Mouse (Mus musculus): Measurements from ENCODE around the gene Mpst.

DNA sequence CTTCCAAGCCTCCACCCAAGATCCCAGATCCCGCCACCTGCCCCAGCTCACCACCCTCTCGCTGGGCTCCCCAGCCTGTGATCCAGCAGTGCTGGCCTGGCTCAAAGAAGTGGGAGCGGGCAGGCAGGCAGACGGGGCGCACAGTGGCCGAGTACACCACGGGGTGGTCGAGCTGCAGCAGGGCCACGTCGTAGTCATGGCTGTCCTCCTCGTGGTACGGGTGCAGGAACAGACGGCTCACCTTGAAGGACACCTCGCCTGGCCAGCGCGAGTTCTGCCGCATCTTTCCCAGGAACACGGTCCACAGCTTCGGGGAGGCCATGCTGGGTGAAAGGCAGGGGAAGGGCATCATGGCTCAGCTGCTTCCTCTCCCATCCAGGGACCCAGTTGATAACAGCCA is 36.0 kb downstream of the Mpst start:
- no peak for TF ChIP-seq POLR2A (IDR thresholded peaks at IDR 0.05; ENCODE audit: borderline replicate concordance, insufficient read depth, low read length)
- no peak for TF ChIP-seq CTCF (IDR thresholded peaks at IDR 0.05; ENCODE audit: borderline replicate concordance, insufficient read depth, low read depth, low read length)

All from cerebellum, adult 2 months (tissue).